Mouse (Mus musculus): ENCODE data around the gene Ppp4r3a. TPM values are rescaled to one million over a fixed set of nuclear protein-coding genes. Genes with fewer than 3 reads are reported as not detected.
A peak's percentile ranks its signal among the peaks of the same experiment; 100 is the strongest.
"Not testable (repeated sequence)": the region's sequence is repeated elsewhere in the genome, so short reads cannot be mapped to it uniquely, and the experiment has no call there.

Gene Ppp4r3a
- 76.7 and 78.7 TPM in 2 replicates for polyA plus RNA-seq (2014; fragmentation: Nextera tagmentation; extraction: Ambion mirVana)

DNA sequence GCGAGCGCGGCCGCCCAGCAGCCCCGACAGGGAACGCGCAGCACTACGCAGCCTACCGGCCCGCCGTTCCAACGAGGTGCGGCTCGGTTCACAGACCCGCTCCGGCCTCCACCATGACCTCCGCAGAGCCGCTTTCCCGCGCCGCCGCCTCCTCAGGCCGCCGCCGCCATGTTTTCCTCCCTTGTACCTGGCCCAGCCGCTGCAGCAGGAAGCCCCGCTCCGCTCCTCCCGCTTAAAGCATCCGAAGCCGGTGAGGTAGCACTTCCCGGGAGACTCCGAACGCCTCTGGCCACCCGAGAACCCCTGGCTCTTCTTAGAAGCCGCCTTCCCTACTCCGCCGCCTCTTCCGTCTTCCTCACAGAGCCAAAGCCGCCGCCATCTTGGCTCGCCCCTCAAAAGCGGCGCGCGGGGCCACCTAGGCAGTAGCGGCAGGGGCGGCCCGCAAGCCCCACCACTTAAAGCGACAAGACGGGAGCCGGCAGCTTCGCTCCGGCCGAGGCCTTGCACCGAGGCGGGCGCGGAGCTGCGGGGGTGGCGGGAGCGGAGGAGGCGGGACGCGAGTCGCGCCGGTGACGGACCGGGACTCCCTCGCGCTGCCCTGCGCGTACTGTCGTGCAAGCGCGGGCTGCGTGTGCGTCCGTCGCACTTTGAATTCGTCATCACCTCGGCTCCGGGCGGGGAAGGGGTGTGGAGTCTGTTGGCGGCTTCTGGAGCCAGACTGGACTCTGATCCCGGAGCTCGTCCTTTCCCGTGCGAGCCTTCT is at the start of gene Ppp4r3a:
Gene Ppp4r3a, minus strand, starts transcription at position 627 of the 763 bp plus-strand sequence.
- H3K36me3 ChIP-seq (ENCODE audit: control insufficient read depth, insufficient read depth, low read length): no peaks in the 10 kb centered on the region; the same call in 1 of the 2 replicates
- H3K4me2 ChIP-seq (ENCODE audit: low read depth, low read length, severe bottlenecking): peak within 1 kb of the TSS; percentile 77
- ATAC-seq (replicated peaks; ENCODE audit: low FRiP score) (peak; percentile 97), DNase-seq (ENCODE audit: low spot score) (peak; percentile 98)
- H3K27ac ChIP-seq (ENCODE audit: low read depth, low read length): peak within 1 kb of the TSS; percentile 99
- under 1% methylated on average over 89 of the region's 90 CpGs for WGBS
- peak within 1 kb of the TSS; percentile 99 for H3K4me3 ChIP-seq (ENCODE audit: low read depth, low read length)
- H3K27me3 ChIP-seq (ENCODE audit: control insufficient read depth, insufficient read depth, low read length): no peaks in the 10 kb centered on the region
- H3K9ac ChIP-seq (ENCODE audit: low read length): peak within 1 kb of the TSS; percentile 94
- peaks cover 4% of the 10 kb centered on the region; the same call in 1 of the 2 replicates for H3K4me1 ChIP-seq (replicated peaks; ENCODE audit: control insufficient read depth, insufficient read depth, low read length)
- no peaks in the 10 kb centered on the region for H3K9me3 ChIP-seq (ENCODE audit: control insufficient read depth, low read length)

DNA sequence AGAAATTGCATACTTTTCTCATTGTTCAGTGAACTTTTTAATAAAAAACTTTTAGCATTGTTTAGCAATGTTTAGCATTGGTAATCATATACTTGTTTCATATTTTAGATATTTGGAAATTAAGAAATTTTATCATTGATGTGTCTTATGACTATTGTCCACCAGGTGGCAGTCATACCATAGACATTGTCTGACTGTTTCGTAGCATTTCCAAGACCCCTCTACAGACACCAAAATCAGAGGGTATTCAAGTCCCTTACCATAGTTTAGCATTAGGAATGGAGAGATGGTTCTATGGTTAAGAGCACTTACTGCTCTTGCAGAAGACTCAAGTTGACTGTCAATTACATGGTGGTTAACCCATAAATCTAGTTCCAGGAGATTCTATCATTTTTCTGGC is 39.5 kb upstream of the Ppp4r3a start:
- no peak for DNase-seq (ENCODE audit: low spot score)

DNA sequence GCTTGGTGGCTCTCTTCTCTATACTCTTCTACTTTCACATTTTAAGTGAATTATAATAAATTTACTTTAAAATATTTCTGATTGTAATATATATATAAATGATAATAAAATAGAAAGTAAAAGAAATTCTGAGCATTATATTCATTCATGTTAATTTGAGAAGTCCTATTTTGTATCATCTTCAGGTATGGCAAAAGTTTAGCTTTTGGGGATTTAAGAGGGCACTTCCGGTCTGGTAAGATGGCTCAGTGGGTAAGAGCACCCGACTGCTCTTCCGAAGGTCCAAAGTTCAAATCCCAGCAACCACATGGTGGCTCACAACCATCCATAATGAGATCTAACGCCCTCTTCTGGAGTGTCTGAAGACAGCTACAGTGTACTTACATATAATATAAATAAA is 38.6 kb upstream of the Ppp4r3a start:
- not testable (repeated sequence) for DNase-seq (ENCODE audit: low spot score); H3K27me3 ChIP-seq (ENCODE audit: control insufficient read depth, insufficient read depth, low read length); H3K27ac ChIP-seq (ENCODE audit: low read depth, low read length); H3K4me1 ChIP-seq (replicated peaks; ENCODE audit: control insufficient read depth, insufficient read depth, low read length); ATAC-seq (replicated peaks; ENCODE audit: low FRiP score); H3K36me3 ChIP-seq (ENCODE audit: control insufficient read depth, insufficient read depth, low read length); H3K9ac ChIP-seq (ENCODE audit: low read length); H3K4me3 ChIP-seq (ENCODE audit: low read depth, low read length); H3K4me2 ChIP-seq (ENCODE audit: low read depth, low read length, severe bottlenecking); H3K9me3 ChIP-seq (ENCODE audit: control insufficient read depth, low read length)
- WGBS: 79% methylated on average over 4 of the region's 4 CpGs

More for the DNA sequence above, 39.5 kb upstream of the Ppp4r3a start:
- Histone ChIP-seq H3K36me3 (ENCODE audit: control insufficient read depth, insufficient read depth, low read length) (no peaks in the 10 kb centered on the region), H3K9me3 (ENCODE audit: control insufficient read depth, low read length) (no peaks in the 10 kb centered on the region), H3K27ac (ENCODE audit: low read depth, low read length) (no peak overlapping the region), H3K9ac (ENCODE audit: low read length) (no peak overlapping the region), H3K27me3 (ENCODE audit: control insufficient read depth, insufficient read depth, low read length) (no peaks in the 10 kb centered on the region), H3K4me3 (ENCODE audit: low read depth, low read length) (no peak overlapping the region), H3K4me2 (ENCODE audit: low read depth, low read length, severe bottlenecking) (no peak overlapping the region), H3K4me1 (replicated peaks; ENCODE audit: control insufficient read depth, insufficient read depth, low read length) (no peaks in the 10 kb centered on the region)
- 15% methylated on average over 1 of the region's 1 CpGs for WGBS
- ATAC-seq (replicated peaks; ENCODE audit: low FRiP score): peak; percentile 63; the same call in 1 of the 2 replicates

DNA sequence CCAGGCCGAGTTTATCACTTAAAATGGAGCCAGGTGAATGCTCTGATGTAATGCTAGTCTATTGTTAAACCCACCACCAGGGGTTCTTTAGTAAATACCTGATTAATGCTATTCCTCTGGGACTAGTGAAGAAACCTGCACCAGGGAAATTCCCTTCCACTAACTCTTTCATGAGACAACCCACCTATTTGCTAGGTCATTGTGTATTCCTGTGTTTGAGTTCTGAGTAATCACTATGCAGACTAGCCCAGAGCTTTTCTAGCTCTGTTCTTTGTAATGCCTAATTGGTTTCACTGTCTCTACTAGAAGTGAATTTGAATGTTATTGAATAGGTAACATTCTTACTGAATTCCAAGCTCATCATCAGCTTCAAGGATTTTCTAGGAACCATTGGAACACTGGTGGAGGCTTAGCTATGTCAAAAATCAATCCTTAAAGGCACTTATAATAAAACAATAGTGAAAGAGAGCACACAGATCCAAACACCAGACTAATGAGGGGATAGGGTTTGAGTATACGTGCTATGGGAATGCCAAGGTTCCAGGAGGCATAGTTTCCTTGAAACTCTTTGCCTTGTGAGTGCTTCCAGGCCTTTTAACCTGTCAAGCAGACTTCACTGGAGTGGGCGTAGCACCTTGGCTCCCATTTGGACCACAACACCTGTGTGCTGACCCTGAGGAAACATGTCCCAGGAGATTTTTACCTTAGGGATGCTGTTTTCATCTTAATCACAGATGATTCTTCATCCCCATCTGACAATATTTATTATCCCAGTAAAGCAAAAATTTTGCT is 26.5 kb upstream of the Ppp4r3a start:
- not testable (repeated sequence) for H3K4me3 ChIP-seq (ENCODE audit: low read depth, low read length); H3K27ac ChIP-seq (ENCODE audit: low read depth, low read length); DNase-seq (ENCODE audit: low spot score); ATAC-seq (replicated peaks; ENCODE audit: low FRiP score); H3K27me3 ChIP-seq (ENCODE audit: control insufficient read depth, insufficient read depth, low read length); H3K4me1 ChIP-seq (replicated peaks; ENCODE audit: control insufficient read depth, insufficient read depth, low read length); H3K36me3 ChIP-seq (ENCODE audit: control insufficient read depth, insufficient read depth, low read length); H3K4me2 ChIP-seq (ENCODE audit: low read depth, low read length, severe bottlenecking); H3K9me3 ChIP-seq (ENCODE audit: control insufficient read depth, low read length); H3K9ac ChIP-seq (ENCODE audit: low read length)
- WGBS: 72% methylated on average over 3 of the region's 3 CpGs

DNA sequence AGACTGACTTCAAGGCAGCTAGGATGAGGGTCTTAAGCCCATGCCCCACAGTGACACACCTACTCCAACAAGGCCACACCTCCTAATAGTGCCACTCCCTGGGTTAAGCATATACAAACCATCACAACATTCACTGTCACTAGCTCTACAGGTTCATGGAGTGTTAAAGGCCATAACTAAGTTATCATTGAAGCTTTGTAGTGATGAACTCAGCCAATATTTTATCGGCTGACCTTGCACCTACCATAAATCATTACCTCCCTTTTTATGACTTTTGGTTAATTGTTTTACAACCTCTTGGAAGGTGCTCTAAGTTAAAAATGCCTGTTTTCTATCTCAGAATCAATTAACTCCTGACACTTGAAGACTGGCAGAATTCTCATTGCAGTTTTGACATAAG is 24.2 kb upstream of the Ppp4r3a start:
- Histone ChIP-seq H3K4me3 (ENCODE audit: low read depth, low read length) (no peak overlapping the region), H3K4me1 (replicated peaks; ENCODE audit: control insufficient read depth, insufficient read depth, low read length) (no peaks in the 10 kb centered on the region), H3K27ac (ENCODE audit: low read depth, low read length) (no peak overlapping the region), H3K4me2 (ENCODE audit: low read depth, low read length, severe bottlenecking) (no peak overlapping the region), H3K27me3 (ENCODE audit: control insufficient read depth, insufficient read depth, low read length) (no peaks in the 10 kb centered on the region), H3K36me3 (ENCODE audit: control insufficient read depth, insufficient read depth, low read length) (no peaks in the 10 kb centered on the region), H3K9ac (ENCODE audit: low read length) (no peak overlapping the region), H3K9me3 (ENCODE audit: control insufficient read depth, low read length) (no peaks in the 10 kb centered on the region)
- 95% methylated on average over 1 of the region's 1 CpGs for WGBS
- no peak for ATAC-seq (replicated peaks; ENCODE audit: low FRiP score)
- DNase-seq (ENCODE audit: low spot score): no peak

DNA sequence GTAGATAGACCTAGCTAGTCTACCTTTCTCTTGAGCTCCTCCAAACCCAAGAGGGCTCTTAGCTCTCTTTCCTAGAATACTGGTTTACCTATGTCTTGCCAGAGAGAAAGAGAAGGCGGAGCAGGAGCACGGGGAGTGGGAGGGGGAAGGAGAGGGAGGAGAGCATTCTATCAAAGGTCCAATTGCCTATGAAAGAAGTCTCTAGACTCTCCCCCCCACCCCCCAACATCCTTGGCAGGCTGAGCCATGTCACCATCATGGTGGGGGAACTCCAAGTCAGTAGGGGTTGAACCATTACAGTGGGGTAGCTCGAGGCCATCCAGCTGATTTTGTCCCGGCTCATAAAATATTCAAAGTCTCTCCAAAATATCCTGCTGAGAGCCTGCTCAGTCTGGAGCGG is 22.1 kb upstream of the Ppp4r3a start:
- no peak for ATAC-seq (replicated peaks; ENCODE audit: low FRiP score)
- no peaks in the 10 kb centered on the region for H3K27me3 ChIP-seq (ENCODE audit: control insufficient read depth, insufficient read depth, low read length)
- H3K9ac ChIP-seq (ENCODE audit: low read length): no peak overlapping the region
- no peaks in the 10 kb centered on the region; the same call in 1 of the 2 replicates for H3K9me3 ChIP-seq (ENCODE audit: control insufficient read depth, low read length)
- no peak overlapping the region for H3K4me3 ChIP-seq (ENCODE audit: low read depth, low read length)
- H3K27ac ChIP-seq (ENCODE audit: low read depth, low read length): no peak overlapping the region
- no peaks in the 10 kb centered on the region for H3K36me3 ChIP-seq (ENCODE audit: control insufficient read depth, insufficient read depth, low read length)
- no peaks in the 10 kb centered on the region for H3K4me1 ChIP-seq (replicated peaks; ENCODE audit: control insufficient read depth, insufficient read depth, low read length)
- 48% methylated on average over 5 of the region's 5 CpGs for WGBS
- no peak overlapping the region for H3K4me2 ChIP-seq (ENCODE audit: low read depth, low read length, severe bottlenecking)
- no peak for DNase-seq (ENCODE audit: low spot score)

DNA sequence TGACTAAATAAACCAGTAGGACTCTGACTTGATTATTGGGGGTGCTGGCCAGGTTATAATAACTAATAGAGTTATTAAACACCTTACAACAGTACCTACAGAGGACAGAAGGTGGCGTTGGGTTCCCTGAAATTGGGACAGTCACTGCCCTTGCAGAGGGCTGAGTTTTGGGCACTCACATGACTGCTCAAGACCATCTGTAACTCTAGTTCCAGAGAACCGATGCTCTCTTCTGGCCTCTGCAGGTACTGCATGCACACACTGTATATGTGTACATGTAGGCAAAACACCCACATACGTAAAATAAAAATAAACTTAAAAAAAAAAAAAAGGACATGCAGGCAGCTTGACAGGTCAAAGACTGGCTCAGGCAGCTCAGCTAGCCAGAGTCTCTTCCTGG is 19.1 kb upstream of the Ppp4r3a start:
- WGBS: 79% methylated on average over 3 of the region's 3 CpGs
- ATAC-seq (replicated peaks; ENCODE audit: low FRiP score) (no peak), DNase-seq (ENCODE audit: low spot score) (no peak)
- Histone ChIP-seq H3K9me3 (ENCODE audit: control insufficient read depth, low read length) (no peaks in the 10 kb centered on the region; the same call in 1 of the 2 replicates), H3K4me3 (ENCODE audit: low read depth, low read length) (no peak overlapping the region), H3K27me3 (ENCODE audit: control insufficient read depth, insufficient read depth, low read length) (no peaks in the 10 kb centered on the region), H3K27ac (ENCODE audit: low read depth, low read length) (no peak overlapping the region), H3K4me2 (ENCODE audit: low read depth, low read length, severe bottlenecking) (no peak overlapping the region), H3K36me3 (ENCODE audit: control insufficient read depth, insufficient read depth, low read length) (no peaks in the 10 kb centered on the region), H3K4me1 (replicated peaks; ENCODE audit: control insufficient read depth, insufficient read depth, low read length) (no peaks in the 10 kb centered on the region), H3K9ac (ENCODE audit: low read length) (no peak overlapping the region)

DNA sequence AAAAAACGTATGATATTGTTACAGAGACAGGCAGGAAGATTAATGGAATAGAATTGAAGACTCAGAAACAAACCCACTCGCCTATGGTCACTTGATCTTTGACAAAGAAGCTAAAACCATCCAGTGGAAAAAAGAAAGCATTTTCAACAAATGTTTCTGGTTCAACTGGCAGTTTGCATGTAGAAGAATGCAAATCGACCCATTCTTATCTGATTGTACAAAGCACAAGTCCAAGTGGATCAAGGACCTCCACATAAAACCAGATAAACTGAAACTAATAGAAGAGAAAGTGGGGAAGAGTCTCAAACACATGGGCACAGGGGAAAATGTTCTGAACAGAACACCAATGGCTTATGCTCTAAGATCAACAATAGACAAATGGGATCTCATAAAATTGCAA is 10.2 kb upstream of the Ppp4r3a start:
- not testable (repeated sequence) for H3K27me3 ChIP-seq (ENCODE audit: control insufficient read depth, insufficient read depth, low read length); H3K36me3 ChIP-seq (ENCODE audit: control insufficient read depth, insufficient read depth, low read length); H3K9me3 ChIP-seq (ENCODE audit: control insufficient read depth, low read length); DNase-seq (ENCODE audit: low spot score); H3K9ac ChIP-seq (ENCODE audit: low read length); H3K4me3 ChIP-seq (ENCODE audit: low read depth, low read length); H3K4me2 ChIP-seq (ENCODE audit: low read depth, low read length, severe bottlenecking); H3K27ac ChIP-seq (ENCODE audit: low read depth, low read length); ATAC-seq (replicated peaks; ENCODE audit: low FRiP score); H3K4me1 ChIP-seq (replicated peaks; ENCODE audit: control insufficient read depth, insufficient read depth, low read length)
- WGBS: 55% methylated on average over 3 of the region's 3 CpGs
